Mouse (Mus musculus) frontal cortex, postnatal 25 days (tissue): Measurements from ENCODE around the gene Capzb.

Source experiments
- DNase-seq, 2 experiments: peaks; one replicate each; pipeline ENCODE4 v3.0.0; 2022; ENCODE audit warnings: low spot score in 2 of 2

Gene Capzb

DNA sequence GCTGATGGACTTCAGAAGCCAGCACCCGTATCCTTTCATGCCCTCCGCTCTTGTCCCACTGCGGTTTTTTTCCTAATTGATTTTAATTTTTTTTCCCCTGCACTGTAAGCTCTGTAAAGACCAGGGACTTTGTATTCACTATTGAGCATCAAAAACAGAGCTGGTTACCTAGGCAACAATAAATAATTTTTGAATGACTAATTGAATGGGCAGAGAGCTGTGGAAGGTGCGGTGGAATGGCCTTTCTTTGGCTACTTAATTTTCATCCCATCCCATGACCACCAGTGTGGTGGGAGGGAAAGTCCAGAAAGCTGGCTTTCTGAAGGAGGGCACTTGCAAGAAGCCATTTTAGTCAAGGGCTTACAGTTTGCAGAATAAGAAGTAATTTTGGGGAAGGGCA, 41.6 kb downstream of the Capzb start:
- DNase-seq, result no peak

DNA sequence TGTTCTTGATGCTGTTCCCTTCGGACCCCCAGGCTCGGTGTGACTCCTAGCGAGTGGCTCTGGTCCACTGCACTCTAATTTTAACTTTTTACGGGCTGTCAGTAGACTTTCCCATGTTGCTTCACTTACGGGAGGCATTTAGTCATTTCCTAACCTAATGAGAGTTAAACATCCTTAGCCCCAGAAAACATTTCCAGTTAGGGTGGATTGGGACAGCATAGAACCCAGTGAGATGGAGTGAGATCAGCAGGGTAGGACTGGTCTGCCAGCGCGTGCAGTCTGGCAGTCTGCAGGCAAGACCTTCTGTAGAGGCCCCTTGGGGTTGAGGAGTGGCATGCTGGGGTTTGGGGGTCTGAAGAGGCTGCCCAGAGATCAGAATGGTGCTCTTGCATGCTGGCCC, 42.9 kb downstream of the Capzb start:
- DNase-seq, result no peak

DNA sequence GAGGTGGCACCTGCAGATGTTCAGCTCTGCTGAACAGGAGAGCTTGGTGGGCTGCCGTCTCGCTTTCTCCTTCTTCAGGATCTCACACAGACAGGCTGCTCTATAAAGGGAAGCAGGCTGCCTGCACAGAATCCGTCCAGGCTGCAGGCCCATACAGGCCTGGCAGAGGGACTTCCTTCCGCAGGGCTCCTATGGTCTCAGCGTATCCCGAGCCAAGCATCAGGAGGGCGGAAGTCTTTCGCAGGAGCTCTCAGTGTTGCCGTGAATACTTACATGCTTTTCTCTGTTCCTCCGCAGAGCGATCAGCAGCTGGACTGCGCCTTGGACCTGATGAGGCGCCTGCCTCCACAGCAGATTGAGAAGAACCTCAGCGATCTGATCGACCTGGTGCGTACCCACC, 45.9 kb downstream of the Capzb start:
- DNase-seq, result no peak

DNA sequence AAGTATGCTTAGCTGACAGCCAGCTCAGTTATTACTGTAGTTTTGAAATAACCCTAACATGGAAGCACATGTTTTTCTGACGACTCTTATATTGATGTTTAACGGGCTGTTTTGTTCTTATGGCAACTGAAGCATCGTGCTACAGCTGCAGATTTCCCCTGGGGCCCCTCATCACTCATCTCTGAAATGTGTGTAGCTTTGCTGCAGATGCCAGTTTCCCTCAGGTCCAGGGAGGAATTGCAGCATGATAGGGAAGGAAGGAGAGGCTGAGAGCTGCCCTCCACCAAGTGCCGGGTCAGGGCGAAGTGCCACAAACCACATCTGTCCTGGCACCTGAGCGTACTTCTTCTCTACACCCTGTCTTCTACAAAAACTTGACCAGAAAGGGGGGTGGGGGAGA, 47.6 kb downstream of the Capzb start:
- DNase-seq, result no peak

DNA sequence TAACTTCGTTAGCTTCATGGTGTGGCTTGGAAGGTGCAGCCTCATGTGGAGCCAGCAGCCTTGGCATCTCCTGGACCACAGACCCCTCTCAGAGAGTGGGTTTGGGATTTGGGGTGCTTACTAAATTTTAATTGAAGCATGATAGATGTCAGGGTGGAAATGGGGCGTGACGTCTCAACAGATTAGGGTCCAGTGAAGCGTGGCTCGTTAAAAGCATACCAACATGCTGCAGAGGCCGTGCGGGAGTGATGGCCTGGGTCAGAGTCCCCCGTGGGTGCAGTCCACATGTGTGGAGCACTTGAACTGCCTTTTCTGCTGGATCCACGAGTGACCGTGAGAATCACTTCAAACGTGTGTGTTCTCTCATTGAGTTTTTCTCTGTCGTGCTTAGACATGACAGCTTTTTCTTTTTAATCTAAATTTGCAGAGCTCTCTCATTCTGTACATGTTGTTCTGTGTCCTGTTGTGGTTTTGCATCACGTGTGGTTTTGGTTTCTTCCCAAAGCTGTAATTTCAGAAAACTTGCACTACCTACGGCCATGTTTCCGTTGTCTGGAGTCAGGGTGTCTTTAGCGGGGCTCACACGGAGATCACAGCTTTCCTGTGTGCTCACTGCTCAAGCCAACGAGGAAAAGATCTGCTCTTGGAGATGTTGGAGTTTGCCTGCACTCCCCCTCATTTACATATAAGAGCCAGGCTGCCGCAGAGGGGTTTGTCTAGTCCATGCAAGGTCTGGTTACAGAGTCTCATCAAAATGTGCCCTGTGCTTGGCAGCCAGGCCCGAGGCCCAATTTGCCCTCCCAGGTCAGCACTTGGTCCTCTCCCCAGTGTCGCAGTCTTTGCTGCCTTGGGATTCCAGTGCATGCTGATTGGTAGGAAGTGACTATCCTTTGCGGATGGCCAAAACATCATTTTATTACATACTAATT, 49.2 kb downstream of the Capzb start:
- no peak for DNase-seq

DNA sequence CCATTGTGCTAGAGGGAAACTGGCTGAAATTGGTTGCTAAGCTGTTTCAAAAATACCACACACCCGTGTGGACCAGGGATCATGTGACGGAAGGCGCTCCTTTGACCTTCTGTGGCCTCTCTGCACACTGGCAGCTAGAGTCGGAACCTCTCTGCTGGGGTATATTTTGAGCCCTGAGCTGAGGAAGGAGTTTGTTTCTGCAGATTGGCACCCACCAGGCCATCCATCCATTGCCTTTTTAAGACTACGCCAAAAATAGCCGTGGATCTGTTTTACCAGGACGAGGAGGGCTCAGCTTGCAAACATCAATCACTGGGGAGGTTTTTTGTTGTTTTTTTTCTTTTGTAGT, 49.9 kb downstream of the Capzb start:
- DNase-seq, result no peak

DNA sequence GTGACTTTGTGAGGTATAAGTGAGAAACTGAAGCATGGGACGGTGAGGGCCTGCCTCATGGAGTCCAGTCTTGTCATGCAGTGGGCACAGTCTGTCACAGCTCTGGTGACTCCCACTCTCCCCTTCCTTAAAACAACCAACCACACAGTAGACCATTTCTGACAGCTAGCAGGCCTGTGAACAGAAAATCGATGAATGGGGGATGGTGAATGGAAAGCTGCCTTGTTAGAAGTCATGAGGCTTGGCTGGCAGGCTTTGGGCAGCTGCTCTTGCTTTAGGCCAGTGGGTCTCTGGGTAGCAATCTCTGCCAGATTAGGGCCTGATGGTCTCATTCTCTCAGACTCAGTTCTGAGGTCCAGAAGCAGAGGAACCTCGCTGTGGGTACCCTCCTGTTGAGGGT, 51.5 kb downstream of the Capzb start:
- DNase-seq, result no peak

DNA sequence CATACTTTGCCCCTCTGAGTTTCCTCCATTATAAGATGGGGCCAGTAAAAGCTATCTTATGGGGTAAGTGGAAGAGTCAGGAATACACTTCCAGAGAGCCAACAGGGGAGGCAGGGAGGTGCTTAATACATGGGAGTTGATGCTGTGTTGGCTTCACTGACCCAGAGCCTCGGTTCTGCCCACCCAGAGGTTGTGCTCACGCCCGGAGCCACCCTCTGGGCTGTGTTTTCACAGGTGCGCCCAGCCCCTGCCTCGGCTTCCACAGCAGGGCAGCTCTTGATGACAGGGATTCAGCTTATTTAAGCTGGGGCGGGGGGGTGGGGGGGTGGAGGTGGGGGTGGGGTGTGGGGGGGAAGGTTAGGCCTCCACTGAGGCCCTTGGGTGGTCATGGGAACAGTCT, 52.1 kb downstream of the Capzb start:
- no peak for DNase-seq

DNA sequence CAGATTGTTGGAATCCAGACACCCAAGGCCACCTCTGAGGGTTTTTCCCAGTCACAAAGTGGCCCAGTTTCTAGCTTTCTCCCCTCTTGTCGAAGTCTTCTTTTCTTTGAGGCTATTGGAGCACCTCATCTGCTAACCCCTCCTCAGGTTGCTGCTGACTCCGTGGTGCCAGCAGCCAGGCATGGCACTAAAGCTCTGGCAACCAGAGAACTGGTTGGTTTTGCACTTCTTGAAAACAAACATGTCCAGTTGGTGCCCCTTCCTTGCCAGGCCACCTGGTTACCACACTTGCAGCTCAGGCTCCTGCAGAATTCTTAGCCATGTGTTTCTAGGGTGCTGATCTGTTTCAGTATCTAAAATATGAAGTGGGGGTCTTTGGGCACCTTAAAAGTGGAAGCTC, 52.8 kb downstream of the Capzb start:
- no peak for DNase-seq

DNA sequence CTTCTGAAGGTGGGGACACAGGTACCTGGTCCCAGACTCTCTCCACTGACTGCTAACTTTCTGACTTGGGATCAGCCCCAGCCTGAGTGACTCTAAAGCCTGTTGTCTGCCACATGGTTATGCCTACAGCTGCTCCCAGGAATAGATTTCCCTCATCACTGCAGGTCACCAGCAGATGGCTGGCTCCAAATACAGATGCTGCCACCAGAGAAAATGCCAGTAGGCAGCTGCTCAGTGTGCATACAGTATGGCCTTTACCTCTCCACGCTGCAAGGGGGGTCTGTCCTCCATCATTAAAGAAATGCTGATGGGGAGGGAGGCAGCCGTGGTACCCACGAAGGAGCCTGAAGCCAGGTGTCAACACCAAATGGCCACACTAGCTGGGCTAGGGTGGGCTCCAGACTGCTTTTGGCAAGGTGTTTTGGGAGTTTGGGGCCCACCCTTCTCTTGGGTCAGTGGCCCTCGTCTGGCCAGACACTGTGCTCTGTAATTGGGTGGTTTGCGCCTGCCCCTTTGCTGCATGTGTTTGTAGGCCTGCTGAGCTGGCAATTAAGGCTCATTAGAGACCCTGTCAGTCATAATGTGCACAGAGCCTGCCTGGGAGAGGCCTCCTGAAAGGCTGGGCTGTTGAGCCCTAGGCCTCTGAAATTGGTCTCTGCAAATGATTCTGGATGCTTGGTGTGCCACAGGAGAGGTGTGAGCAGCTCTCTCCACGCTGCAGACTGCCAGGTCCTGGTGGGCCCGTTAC, 53.6 kb downstream of the Capzb start:
- no peak for DNase-seq

DNA sequence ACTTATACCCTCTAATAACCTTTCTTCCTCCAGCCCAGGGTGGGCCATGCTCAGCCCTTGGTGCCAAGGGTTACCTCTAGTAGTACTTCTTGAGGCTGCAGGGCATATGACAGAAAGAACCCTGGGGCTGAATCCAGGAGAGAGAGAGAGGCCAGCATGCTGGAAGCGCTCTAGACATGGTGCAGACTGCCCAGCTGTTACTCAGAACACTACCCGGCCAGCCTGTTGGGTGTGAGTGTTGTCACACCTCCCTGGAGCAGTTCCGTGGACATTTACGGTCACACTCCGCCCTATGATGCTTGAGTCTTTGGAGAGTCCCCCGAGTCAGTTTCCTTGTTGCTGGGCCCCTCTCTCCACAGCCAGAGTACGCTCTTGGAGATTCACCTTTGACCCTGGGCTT, 55.3 kb downstream of the Capzb start:
- DNase-seq, result no peak

DNA sequence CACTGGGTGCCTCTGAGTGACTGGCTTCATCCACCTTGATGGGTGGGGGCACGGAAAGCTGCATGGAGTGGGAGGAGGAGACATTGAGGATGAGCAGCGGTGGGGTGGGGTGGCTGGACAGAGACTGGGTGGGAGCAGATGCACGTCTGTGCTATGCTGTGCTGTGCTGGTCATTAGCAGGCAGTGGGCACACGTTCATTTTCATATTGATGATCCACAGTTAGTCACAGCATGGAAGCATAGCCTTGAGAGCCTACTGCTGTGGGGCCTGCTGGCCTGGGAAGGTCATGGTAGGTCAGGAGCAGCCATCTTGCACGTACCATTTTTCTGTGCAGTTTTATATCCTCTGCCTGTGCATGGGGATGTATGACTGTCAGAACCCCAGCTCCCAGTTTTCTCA, 56.0 kb downstream of the Capzb start:
- DNase-seq, result no peak

DNA sequence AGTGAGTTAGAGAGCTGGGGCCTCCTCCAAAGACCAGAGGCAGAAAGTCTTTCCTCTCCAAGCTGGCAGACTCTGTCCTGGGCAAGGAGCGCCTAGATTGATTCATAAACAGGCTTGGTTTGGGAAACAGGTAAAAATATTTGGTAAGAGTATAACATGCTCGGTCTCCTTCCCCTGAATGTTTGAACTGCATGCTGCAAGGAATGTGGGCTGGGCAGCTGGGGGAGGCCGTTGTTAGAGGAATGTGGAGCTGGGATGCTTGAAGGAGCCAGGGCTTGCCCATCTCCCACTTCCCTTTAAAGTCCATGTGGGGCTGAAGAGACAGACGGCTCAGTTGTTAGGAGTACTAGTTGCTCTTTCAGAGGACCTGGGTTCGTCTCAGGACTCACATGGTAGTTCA, 57.3 kb downstream of the Capzb start:
- no peak for DNase-seq

DNA sequence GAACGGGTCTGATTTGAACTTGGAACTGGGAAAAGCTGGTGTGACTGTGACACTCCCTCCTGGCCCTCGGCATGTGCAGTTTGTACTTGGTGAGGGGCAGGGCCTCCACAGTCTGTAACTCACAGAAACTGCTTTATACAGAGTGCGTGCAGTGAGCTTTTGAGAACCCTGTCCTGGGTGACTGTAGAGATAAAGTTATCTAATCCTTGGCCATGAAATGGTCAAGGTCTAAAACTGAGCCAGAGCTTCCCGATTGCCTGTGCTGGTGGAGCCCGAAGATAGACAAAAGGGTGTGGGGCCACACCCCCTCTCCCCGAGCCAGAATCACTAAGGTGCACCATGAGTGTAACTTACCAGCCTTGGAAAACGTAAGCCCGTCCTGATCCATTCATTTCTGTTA, 58.2 kb downstream of the Capzb start:
- no peak for DNase-seq

DNA sequence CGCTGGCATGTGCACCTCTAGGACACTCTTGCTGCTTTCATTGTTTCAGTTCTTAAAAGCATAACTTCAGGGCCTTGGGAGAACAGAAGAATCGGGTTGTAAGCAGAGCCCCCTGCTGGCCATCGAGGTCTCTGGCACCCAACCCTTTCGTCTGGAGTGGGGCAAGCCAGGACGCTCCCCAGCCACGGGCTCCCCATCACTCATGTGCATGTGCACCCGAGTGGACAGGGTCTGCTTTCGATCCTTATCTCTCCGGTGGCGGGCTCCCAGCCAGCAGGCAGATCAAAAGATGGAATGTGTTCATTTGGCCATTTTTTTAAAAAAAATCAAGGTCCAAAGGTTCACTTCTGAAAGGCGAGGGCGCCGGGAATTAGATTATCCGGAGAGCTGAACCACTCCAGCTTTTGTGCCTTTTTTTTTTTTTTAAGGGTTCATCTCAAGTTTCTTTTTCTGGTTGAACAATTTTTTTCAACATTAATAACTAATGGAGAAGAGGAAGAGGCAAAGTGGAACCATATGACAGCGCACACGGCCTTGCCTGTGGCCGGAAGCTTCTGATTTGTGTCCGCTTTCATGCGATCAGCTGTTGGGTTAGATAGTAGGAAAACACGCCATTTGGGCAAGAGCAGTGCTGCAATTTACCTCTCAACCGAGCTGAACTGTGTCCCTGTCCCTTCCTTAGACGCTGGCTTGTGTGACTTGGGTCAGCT, 59.5 kb downstream of the Capzb start:
- DNase-seq, result peak; percentile 61 to 65

DNA sequence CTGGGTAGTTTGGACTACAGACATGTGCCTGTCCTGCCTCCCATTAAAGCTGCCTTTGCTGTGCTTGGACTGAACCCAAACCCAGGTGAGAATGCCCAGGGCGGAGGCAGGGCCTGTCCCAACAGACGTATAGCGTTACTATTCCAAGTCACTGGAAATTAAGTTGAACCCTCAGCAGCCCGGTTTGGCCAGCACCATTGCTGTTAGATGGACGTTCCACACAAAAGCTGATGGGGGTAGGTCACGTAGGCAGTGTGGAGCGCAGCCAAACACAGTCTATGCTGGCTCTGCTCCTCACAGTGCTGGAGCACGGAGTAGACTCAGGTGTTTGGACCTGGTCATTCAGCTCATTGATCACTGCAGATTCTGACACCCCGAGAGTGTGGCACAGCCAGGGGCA, 60.5 kb downstream of the Capzb start:
- DNase-seq, result no peak

DNA sequence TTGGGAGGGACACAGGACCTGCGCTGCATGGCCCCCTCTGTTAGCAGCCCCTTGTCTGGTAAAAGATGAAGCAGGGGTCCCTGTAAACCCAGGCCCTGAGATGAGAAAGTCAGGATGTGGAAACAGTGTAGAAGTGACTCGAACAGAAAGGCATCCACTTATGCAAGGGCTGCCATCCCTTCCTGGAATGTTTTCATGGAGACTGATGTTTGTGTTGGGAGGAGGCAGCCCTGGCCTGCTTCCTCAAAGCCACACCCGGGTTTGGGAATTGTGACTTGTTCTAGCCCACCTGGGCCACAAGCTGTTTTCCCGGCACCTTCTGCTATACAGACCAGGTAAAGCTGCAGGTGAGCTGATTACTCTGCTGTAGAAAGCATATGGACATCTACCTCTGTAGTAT, 63.4 kb downstream of the Capzb start:
- DNase-seq, result no peak

DNA sequence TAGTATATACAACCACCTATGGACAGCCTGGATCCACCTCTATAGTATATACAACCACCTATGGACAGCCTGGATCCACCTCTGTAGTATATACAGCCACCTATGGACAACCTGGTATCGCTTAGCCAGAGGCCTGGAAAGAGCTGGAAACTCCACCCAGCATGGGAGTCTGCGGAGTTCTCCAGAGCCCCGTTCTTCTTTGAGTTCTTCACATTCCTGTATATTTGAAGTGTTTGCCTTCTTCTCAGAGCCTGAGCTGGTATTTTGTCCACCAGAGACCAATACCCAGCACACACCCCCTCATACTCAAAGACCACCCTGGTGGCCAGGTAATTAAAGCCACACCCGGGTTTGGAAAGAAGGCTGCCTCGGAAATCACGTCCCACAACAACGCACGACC, 64.0 kb downstream of the Capzb start:
- DNase-seq, result no peak

DNA sequence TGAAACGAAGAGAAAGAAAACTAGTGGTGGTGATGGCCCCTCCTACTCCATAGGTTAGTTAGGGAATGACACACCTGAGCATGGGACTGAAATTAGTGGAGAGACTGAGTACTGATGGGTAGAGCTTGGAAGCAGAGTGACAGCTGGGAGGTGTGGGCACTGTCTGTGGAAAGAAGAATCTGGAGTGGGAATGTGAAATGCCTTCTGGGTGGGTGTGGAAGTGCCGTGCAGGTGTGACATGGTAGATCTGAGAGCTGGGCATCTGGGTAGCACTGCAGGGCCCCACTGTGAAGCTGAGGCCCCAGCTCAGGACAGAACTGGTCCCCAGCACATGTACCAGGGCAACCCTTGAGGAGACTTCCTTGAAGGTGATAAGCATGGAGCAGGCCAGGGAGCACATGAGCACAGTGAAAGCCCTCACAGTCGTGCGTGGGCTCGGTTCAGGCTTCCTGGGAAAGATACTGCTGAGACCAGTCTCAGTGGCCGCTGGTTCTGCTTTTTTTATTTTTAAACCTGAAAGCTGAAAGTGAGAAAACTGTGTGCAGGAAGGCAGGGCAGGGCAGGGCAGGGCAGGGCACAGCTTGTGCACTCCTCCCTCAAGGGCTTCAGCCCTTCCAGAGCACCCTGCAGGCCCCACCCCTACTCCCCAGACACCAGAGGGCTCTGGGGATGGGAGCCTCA, 66.1 kb downstream of the Capzb start:
- DNase-seq, result no peak

DNA sequence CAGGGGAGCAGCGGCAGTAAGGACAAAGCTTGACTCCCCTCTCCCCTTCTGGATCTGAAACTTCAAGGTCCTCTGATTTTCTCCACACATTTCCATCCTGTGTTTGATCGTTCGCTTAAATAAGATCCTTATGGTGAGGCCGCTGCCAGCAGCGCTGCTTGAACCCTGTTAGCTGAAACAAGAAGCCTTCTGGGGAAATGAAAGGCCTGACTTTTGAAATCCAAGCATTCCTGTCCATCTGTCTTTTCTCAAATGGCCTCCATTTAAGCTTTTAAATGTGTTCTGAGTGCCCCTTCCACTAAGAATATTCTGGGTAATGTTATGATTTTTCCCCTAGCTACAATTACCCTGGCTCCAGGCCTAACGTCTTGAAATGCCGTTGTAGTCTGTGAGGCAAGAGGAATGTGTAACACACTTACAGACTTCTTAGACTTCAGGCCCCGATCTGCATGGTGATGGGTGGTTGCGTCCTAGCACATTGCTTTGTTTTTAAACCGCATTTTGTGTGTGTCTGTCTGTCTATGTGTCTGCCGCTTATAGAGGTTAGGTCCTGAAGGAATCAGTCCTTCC, 66.7 kb downstream of the Capzb start:
- no peak for DNase-seq

DNA sequence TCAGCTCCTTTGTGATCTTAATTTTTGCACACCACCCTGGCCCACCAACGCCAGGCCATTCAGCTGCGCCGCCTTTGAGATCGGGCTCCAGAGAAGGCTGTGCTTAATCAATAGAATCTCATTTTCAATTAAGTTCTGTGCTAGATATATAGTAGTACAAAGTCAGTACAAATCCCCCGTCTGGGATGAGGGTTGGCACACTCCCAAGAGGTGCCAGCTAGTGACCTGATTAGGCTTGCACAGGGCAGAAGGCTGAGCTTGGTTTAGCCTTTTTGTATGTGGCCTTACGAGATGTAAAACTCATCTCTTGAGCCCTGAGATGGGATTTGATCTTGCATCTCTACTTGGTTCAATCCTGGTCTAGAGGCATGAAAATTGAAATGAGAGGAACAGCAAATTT, 70.3 kb downstream of the Capzb start:
- DNase-seq, result no peak
